Mouse (Mus musculus) ES-E14 (cell line): ENCODE data around the gene 4931422A03Rik.

Experiments
- CHD2 ChIP-seq: IDR thresholded peaks from 2 replicates; pipeline ENCODE4 v1.6.1; 2014; ENCODE audit warnings: mild to moderate bottlenecking, low read depth, low read length, inconsistent platforms
- HCFC1 ChIP-seq: IDR thresholded peaks from 2 replicates; pipeline ENCODE4 v1.6.1; 2012; ENCODE audit warnings: low read length, inconsistent platforms, borderline replicate concordance; ENCODE audit not compliant: insufficient read depth
- MAFK ChIP-seq: IDR thresholded peaks from 2 replicates; pipeline ENCODE4 v1.6.1; 2014; ENCODE audit warnings: mild to moderate bottlenecking, low read depth, low read length, inconsistent platforms; ENCODE audit not compliant: insufficient read depth
- ZC3H11A ChIP-seq: IDR thresholded peaks from 2 replicates; pipeline ENCODE4 v1.6.1; 2012; ENCODE audit warnings: low read depth, mild to moderate bottlenecking, inconsistent platforms, low read length, borderline replicate concordance
- ZNF384 ChIP-seq: IDR thresholded peaks from 2 replicates; pipeline ENCODE4 v1.6.1; 2012; ENCODE audit warnings: low read depth, low read length, inconsistent platforms

DNA sequence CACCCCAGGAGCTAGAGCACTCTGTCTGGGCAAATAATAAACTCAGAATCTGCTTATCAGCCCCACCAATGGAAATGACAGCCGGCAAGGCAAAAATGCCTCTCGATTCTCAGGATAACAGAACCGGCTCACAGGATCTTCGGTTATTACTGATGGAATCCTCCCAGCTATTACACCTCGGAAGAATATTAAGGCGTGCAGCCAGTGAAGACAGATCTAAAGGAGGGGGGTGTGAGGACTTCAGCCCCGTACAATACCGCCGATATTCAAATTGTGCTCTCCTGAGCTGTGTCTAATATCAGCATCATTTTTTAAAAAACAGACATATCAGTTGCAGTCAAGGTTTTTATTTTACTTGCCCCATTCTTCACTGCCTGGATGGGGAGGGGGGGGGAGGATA, 36.0 kb downstream of the 4931422A03Rik start:
- TF ChIP-seq MAFK (no peak), ZNF384 (no peak), HCFC1 (no peak), ZC3H11A (no peak), CHD2 (no peak)
